Comparison of ENCODE assay signal across 32 mouse cellular contexts in the genomic region with DNA sequence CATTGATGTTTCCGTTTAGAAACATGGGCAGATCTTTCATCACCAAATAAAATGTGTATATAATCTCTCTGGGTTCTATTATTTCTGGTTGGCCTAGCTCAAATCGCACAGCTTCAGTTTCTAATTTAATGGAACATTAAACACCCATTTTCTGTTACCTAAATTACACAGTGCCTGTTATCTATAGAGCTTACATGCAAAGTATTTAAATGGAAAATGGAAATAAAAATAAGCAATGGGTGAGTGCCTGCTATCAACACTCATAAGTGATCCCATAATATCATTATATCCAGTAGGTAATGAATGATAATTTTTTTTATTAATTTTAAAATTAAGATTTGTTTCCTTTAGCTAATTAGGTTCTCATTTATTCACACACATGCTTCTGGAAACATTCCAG.
"Had no signal": no experiment of that assay in that cellular context is flagged by ENCODE, and none has a peak within 500 bp of the region (broad histone marks: within the 10 kb centered on the region; RNA-seq: fewer than 3 reads in every experiment).

No protein-coding gene starts in this region.

- H3K9ac ChIP-seq: limb, embryonic 12.5 days; limb, embryonic 13.5 days; limb, embryonic 15.5 days; liver, embryonic 12.5 days; liver, embryonic 13.5 days; liver, embryonic 14.5 days; liver, embryonic 15.5 days; liver, postnatal 0 days; lung, embryonic 14.5 days; lung, embryonic 15.5 days; midbrain, embryonic 12.5 days; midbrain, embryonic 13.5 days; midbrain, embryonic 15.5 days had no signal

- DNase-seq: left cerebral cortex, postnatal 4 days; liver; liver, embryonic 13.5 days; liver, postnatal 0 days; lung, adult 18-20 months; lung, adult 2 months; lung, embryonic 14.5 days; lung, postnatal 10 days; lung, postnatal 14 days; lung, postnatal 36 days; lung, postnatal 4 days; midbrain, embryonic 14.5 days had no signal

- H3K27me3 ChIP-seq: limb, embryonic 12.5 days; limb, embryonic 13.5 days; limb, embryonic 15.5 days; liver, embryonic 12.5 days; liver, embryonic 13.5 days; liver, embryonic 15.5 days; lung, embryonic 15.5 days; megakaryocyte, embryonic 14.5 days; midbrain, embryonic 12.5 days; midbrain, embryonic 13.5 days; midbrain, embryonic 15.5 days had no signal

- H3K4me2 ChIP-seq: limb, embryonic 12.5 days; limb, embryonic 13.5 days; limb, embryonic 15.5 days; liver, embryonic 11.5 days; liver, embryonic 12.5 days; liver, embryonic 13.5 days; liver, embryonic 15.5 days; lung, embryonic 14.5 days; lung, embryonic 15.5 days; midbrain, embryonic 11.5 days; midbrain, embryonic 12.5 days; midbrain, embryonic 13.5 days; midbrain, embryonic 15.5 days had no signal

- ATAC-seq: liver, embryonic 12.5 days; liver, postnatal 0 days; lung, postnatal 0 days; midbrain, embryonic 13.5 days; midbrain, embryonic 15.5 days; midbrain, embryonic 16.5 days had no signal

- H3K9me3 ChIP-seq: limb, embryonic 10.5 days; limb, embryonic 12.5 days; limb, embryonic 13.5 days; limb, embryonic 15.5 days; liver, embryonic 12.5 days; liver, embryonic 13.5 days; liver, embryonic 15.5 days; lung, embryonic 15.5 days; megakaryocyte, embryonic 14.5 days; midbrain, embryonic 10.5 days; midbrain, embryonic 12.5 days; midbrain, embryonic 13.5 days; midbrain, embryonic 15.5 days had no signal

- H3K4me3 ChIP-seq: left cerebral cortex, adult 2 months; limb, embryonic 10.5 days; limb, embryonic 12.5 days; limb, embryonic 13.5 days; limb, embryonic 15.5 days; liver, embryonic 12.5 days; liver, embryonic 13.5 days; liver, embryonic 15.5 days; lung, embryonic 15.5 days; megakaryocyte, embryonic 14.5 days; midbrain, embryonic 10.5 days; midbrain, embryonic 12.5 days; midbrain, embryonic 13.5 days; midbrain, embryonic 15.5 days; myocyte had no signal

- H3K4me1 ChIP-seq: limb, embryonic 10.5 days; limb, embryonic 12.5 days; limb, embryonic 13.5 days; limb, embryonic 15.5 days; liver, embryonic 12.5 days; liver, embryonic 13.5 days; liver, embryonic 15.5 days; lung, embryonic 15.5 days; megakaryocyte, embryonic 14.5 days; midbrain, embryonic 10.5 days; midbrain, embryonic 12.5 days; midbrain, embryonic 13.5 days; midbrain, embryonic 15.5 days had no signal

- H3K27ac ChIP-seq: left cerebral cortex, adult 2 months; limb, embryonic 10.5 days; limb, embryonic 12.5 days; limb, embryonic 13.5 days; limb, embryonic 15.5 days; liver, embryonic 12.5 days; liver, embryonic 13.5 days; liver, embryonic 14.5 days; liver, embryonic 15.5 days; lung, embryonic 15.5 days; macrophage; midbrain, embryonic 10.5 days; midbrain, embryonic 12.5 days; midbrain, embryonic 13.5 days; midbrain, embryonic 15.5 days had no signal

- H3K36me3 ChIP-seq: limb, embryonic 10.5 days; limb, embryonic 12.5 days; limb, embryonic 13.5 days; limb, embryonic 15.5 days; liver, embryonic 12.5 days; liver, embryonic 13.5 days; liver, embryonic 15.5 days; lung, embryonic 15.5 days; midbrain, embryonic 10.5 days; midbrain, embryonic 12.5 days; midbrain, embryonic 13.5 days; midbrain, embryonic 15.5 days had no signal
